Mouse (Mus musculus): ENCODE measurements at regions not wholly inside any gene's neighbourhood (a gene's known extent, or its start where the extent isn't known, plus 50 kb on each side); places are given as distances from the start of the nearest gene placed in this dataset.

GRCm38 (mm10) chr6:98782074-98782473, 439.5 kb upstream of the Gm765 start:
- H3K9ac ChIP-seq (ENCODE audit: low read depth, low read length): no peak overlapping the region
- H3K27ac ChIP-seq (ENCODE audit: low read depth, low read length): no peak overlapping the region
- no peak overlapping the region for H3K4me3 ChIP-seq (ENCODE audit: low read depth, low read length)
- TF ChIP-seq CTCF (IDR thresholded peaks at IDR 0.05; ENCODE audit: low read depth): no peak
- H3K4me2 ChIP-seq (replicated peaks; ENCODE audit: low read depth): no peak overlapping the region
- H3K27me3 ChIP-seq (replicated peaks; ENCODE audit: control insufficient read depth, insufficient read depth, low read length): no peaks in the 10 kb centered on the region
- no peaks in the 10 kb centered on the region for H3K36me3 ChIP-seq (ENCODE audit: control insufficient read depth, insufficient read depth)
- H3K9me3 ChIP-seq (ENCODE audit: control insufficient read depth): no peaks in the 10 kb centered on the region
- H3K4me1 ChIP-seq (replicated peaks; ENCODE audit: control insufficient read depth, insufficient read depth, low read length): no peaks in the 10 kb centered on the region
- no peak for ATAC-seq
- WGBS: 86% methylated on average over 9 of the region's 9 CpGs

DNA sequence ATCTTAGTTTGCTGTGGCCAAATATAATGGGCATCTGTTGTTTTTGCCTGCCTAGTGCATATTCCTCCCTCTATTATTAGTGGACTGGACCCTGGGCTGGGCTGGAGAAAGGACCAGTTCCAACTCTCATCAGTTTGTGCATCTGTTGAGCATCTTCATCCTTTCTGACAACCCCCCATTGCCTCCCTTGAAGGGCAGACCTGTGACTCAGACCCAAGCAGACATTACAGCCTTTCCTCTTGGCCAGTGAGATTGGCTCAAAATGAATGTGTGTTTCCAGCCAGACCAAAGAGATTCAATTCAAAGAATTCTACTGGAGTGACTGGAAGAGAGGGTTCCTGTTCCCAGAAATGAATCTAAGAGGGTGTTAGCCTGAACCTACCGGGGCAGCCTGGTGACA, 433.2 kb upstream of the Gm765 start:
- no peak overlapping the region for H3K4me2 ChIP-seq (replicated peaks; ENCODE audit: low read depth)
- no peak for TF ChIP-seq CTCF (IDR thresholded peaks at IDR 0.05; ENCODE audit: low read depth)
- no peak overlapping the region for H3K4me3 ChIP-seq (ENCODE audit: low read depth, low read length)
- WGBS: 83% methylated on average over 1 of the region's 1 CpGs
- no peaks in the 10 kb centered on the region for H3K36me3 ChIP-seq (ENCODE audit: control insufficient read depth, insufficient read depth)
- H3K27ac ChIP-seq (ENCODE audit: low read depth, low read length): no peak overlapping the region
- ATAC-seq: no peak
- no peaks in the 10 kb centered on the region for H3K9me3 ChIP-seq (ENCODE audit: control insufficient read depth)
- H3K9ac ChIP-seq (ENCODE audit: low read depth, low read length): no peak overlapping the region
- no peaks in the 10 kb centered on the region for H3K27me3 ChIP-seq (replicated peaks; ENCODE audit: control insufficient read depth, insufficient read depth, low read length)
- no peaks in the 10 kb centered on the region for H3K4me1 ChIP-seq (replicated peaks; ENCODE audit: control insufficient read depth, insufficient read depth, low read length)

DNA sequence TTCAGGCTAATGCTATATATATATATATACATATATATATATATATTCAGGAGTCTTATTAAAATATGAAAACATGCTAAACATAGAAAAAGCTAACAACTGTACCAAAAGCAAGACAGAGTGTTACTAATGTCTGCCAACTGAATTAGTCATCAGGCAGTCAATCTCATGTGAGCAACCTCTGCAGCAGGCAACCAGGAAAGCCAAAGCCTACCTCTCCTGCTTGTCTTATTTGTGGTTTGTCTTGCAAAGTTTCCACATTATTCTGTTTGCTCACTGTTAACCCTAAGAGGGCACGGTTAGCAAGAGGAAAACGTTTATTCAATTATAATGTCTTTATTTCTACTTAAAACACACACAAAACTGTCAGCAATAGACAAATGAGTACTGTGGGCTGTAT, 427.4 kb upstream of the Gm765 start:
- TF ChIP-seq CTCF (IDR thresholded peaks at IDR 0.05; ENCODE audit: low read depth): no peak
- Histone ChIP-seq H3K4me1 (replicated peaks; ENCODE audit: control insufficient read depth, insufficient read depth, low read length) (no peaks in the 10 kb centered on the region), H3K27me3 (replicated peaks; ENCODE audit: control insufficient read depth, insufficient read depth, low read length) (no peaks in the 10 kb centered on the region), H3K36me3 (ENCODE audit: control insufficient read depth, insufficient read depth) (no peaks in the 10 kb centered on the region), H3K9me3 (ENCODE audit: control insufficient read depth) (no peaks in the 10 kb centered on the region), H3K9ac (ENCODE audit: low read depth, low read length) (no peak overlapping the region), H3K27ac (ENCODE audit: low read depth, low read length) (no peak overlapping the region), H3K4me3 (ENCODE audit: low read depth, low read length) (no peak overlapping the region), H3K4me2 (replicated peaks; ENCODE audit: low read depth) (no peak overlapping the region)
- no peak for ATAC-seq
- WGBS: 52% methylated on average over 2 of the region's 2 CpGs

- H3K36me3 ChIP-seq (ENCODE audit: control insufficient read depth, insufficient read depth): no peaks in the 10 kb centered on the region
- no peak overlapping the region for H3K4me2 ChIP-seq (replicated peaks; ENCODE audit: low read depth)
- H3K9me3 ChIP-seq (ENCODE audit: control insufficient read depth): no peaks in the 10 kb centered on the region
- no peak for TF ChIP-seq CTCF (IDR thresholded peaks at IDR 0.05; ENCODE audit: low read depth)
- no peak for ATAC-seq
- 89% methylated on average over 6 of the region's 6 CpGs for WGBS
- no peaks in the 10 kb centered on the region for H3K4me1 ChIP-seq (replicated peaks; ENCODE audit: control insufficient read depth, insufficient read depth, low read length)
- H3K9ac ChIP-seq (ENCODE audit: low read depth, low read length): no peak overlapping the region
- no peak overlapping the region for H3K4me3 ChIP-seq (ENCODE audit: low read depth, low read length)
- H3K27me3 ChIP-seq (replicated peaks; ENCODE audit: control insufficient read depth, insufficient read depth, low read length): no peaks in the 10 kb centered on the region
- H3K27ac ChIP-seq (ENCODE audit: low read depth, low read length): no peak overlapping the region
These were observed 426.8 kb upstream of the Gm765 start for GRCm38 (mm10) chr6:98769322-98769721.

- TF ChIP-seq CTCF (IDR thresholded peaks at IDR 0.05; ENCODE audit: low read depth): no peak
- H3K4me1 ChIP-seq (replicated peaks; ENCODE audit: control insufficient read depth, insufficient read depth, low read length): no peaks in the 10 kb centered on the region
- no peak overlapping the region for H3K9ac ChIP-seq (ENCODE audit: low read depth, low read length)
- WGBS: 71% methylated on average over 7 of the region's 7 CpGs
- no peak for ATAC-seq
- H3K36me3 ChIP-seq (ENCODE audit: control insufficient read depth, insufficient read depth): no peaks in the 10 kb centered on the region
- no peak overlapping the region for H3K27ac ChIP-seq (ENCODE audit: low read depth, low read length)
- no peak overlapping the region for H3K4me2 ChIP-seq (replicated peaks; ENCODE audit: low read depth)
- no peak overlapping the region for H3K4me3 ChIP-seq (ENCODE audit: low read depth, low read length)
- H3K27me3 ChIP-seq (replicated peaks; ENCODE audit: control insufficient read depth, insufficient read depth, low read length): no peaks in the 10 kb centered on the region
- no peaks in the 10 kb centered on the region for H3K9me3 ChIP-seq (ENCODE audit: control insufficient read depth)
These were observed 425.3 kb upstream of the Gm765 start for GRCm38 (mm10) chr6:98767858-98768336.

DNA sequence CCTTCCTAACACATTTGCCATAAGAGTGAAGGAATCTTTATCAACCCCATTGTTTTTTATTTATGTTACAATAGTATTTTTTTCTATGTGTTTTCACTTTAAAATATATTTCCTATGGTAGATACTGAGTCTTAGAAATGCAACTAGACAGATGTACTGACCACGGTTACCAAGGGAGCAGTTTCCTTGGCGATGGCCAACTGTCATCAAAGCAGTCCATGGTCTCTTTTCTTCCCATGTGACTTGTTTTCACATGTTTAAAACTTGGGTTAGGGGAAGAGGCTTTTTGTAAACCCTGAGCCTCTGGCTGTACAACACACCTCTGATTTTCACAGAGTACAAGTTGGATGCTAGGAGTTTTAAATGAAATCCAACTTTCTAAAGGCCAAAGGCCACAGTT, 411.9 kb upstream of the Gm765 start:
- H3K4me3 ChIP-seq (ENCODE audit: low read depth, low read length): no peak overlapping the region
- H3K4me2 ChIP-seq (replicated peaks; ENCODE audit: low read depth): no peak overlapping the region
- no peak overlapping the region for H3K9ac ChIP-seq (ENCODE audit: low read depth, low read length)
- no peaks in the 10 kb centered on the region for H3K9me3 ChIP-seq (ENCODE audit: control insufficient read depth)
- TF ChIP-seq CTCF (IDR thresholded peaks at IDR 0.05; ENCODE audit: low read depth): no peak
- H3K36me3 ChIP-seq (ENCODE audit: control insufficient read depth, insufficient read depth): no peaks in the 10 kb centered on the region
- WGBS: 93% methylated on average over 2 of the region's 2 CpGs
- no peaks in the 10 kb centered on the region for H3K27me3 ChIP-seq (replicated peaks; ENCODE audit: control insufficient read depth, insufficient read depth, low read length)
- no peaks in the 10 kb centered on the region for H3K4me1 ChIP-seq (replicated peaks; ENCODE audit: control insufficient read depth, insufficient read depth, low read length)
- no peak overlapping the region for H3K27ac ChIP-seq (ENCODE audit: low read depth, low read length)
- no peak for ATAC-seq

DNA sequence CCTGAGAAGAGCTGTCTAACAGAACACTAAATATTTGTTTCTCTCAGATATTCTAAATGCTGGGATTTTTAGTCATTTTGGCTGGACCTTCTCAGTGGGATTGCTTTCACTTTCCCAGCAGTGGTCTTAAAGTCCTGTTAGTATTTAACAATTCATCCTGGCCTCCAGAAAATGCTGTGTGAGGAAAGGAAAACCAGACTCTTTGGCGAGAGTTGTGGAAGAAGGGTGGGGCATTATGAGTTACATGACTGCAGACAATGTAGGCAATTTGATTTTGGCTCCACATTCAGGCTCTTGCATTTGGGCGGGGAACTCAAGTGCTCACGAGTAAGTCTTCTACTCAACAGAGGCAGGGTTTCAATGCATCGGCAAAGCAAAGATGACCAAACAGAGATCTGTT, 406.1 kb upstream of the Gm765 start:
- ATAC-seq: no peak
- TF ChIP-seq CTCF (IDR thresholded peaks at IDR 0.05; ENCODE audit: low read depth): no peak

More for the DNA sequence above, 406.1 kb upstream of the Gm765 start:
- H3K27ac ChIP-seq (ENCODE audit: low read depth, low read length): no peak overlapping the region
- H3K36me3 ChIP-seq (ENCODE audit: control insufficient read depth, insufficient read depth): no peaks in the 10 kb centered on the region
- H3K9me3 ChIP-seq (ENCODE audit: control insufficient read depth): no peaks in the 10 kb centered on the region
- no peak overlapping the region for H3K4me3 ChIP-seq (ENCODE audit: low read depth, low read length)
- H3K4me1 ChIP-seq (replicated peaks; ENCODE audit: control insufficient read depth, insufficient read depth, low read length): no peaks in the 10 kb centered on the region
- no peak overlapping the region for H3K9ac ChIP-seq (ENCODE audit: low read depth, low read length)
- 66% methylated on average over 4 of the region's 4 CpGs for WGBS
- H3K27me3 ChIP-seq (replicated peaks; ENCODE audit: control insufficient read depth, insufficient read depth, low read length): no peaks in the 10 kb centered on the region
- H3K4me2 ChIP-seq (replicated peaks; ENCODE audit: low read depth): no peak overlapping the region

All from intestine, postnatal 0 days (tissue).